Comparison of ENCODE assay signal across 16 mouse cellular contexts in the genomic region with DNA sequence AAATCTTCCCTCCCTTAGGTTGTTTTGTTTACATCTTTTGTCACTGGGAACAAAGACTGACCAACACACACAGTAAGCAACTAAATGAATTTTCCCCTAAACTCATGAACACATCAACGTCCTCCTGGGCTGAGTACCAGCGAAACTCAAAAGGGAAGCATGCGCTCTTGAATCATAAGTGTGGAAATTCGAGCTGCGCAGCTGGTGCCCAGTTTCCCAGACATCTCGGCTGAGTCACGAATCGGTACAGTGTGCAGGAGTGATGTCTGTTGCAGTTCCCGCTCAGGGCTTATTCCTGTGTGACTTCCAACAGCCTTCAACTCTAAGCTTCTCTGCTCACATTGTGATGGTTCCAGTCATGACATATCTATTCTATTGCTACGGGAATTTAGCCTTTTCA.
A peak's percentile ranks its signal among the peaks of the same experiment; 100 is the strongest.
DNase-seq lines count a peak whose midpoint lies in the region; ATAC-seq and TF ChIP-seq lines count a peak whose summit lies in the region.
"Had no signal": no experiment of that assay in that cellular context is flagged by ENCODE, and none has a peak within 500 bp of the region (broad histone marks: within the 10 kb centered on the region; RNA-seq: fewer than 3 reads in every experiment).

No protein-coding gene starts in this region.

- ATAC-seq in lung, embryonic 14.5 days (ENCODE audit: insufficient read depth), result no peak

- 48% methylated on average over 10 of the region's 10 CpGs for WGBS in lung, embryonic 14.5 days

- H3K36me3 ChIP-seq in lung, embryonic 14.5 days (ENCODE audit: insufficient read depth), result no peaks in the 10 kb centered on the region
- H3K36me3 ChIP-seq: forebrain, embryonic 12.5 days; hindbrain, embryonic 10.5 days; limb, embryonic 13.5 days; lung, embryonic 15.5 days had no signal

- no peaks in the 10 kb centered on the region for H3K4me1 ChIP-seq in lung, embryonic 14.5 days (ENCODE audit: insufficient read depth)
- H3K4me1 ChIP-seq: forebrain, embryonic 12.5 days; lung, embryonic 15.5 days had no signal

- no peak for TF ChIP-seq CTCF in lung, embryonic 14.5 days (IDR thresholded peaks at IDR 0.05; ENCODE audit: low read depth)

- H3K4me3 ChIP-seq in lung, embryonic 14.5 days (ENCODE audit: low read depth, low read length), result no peak overlapping the region
- H3K4me3 ChIP-seq: forebrain, embryonic 12.5 days; hindbrain, embryonic 10.5 days; limb, embryonic 13.5 days; lung, embryonic 15.5 days had no signal

- no peak overlapping the region for H3K9ac ChIP-seq in lung, embryonic 14.5 days
- H3K9ac ChIP-seq: forebrain, embryonic 12.5 days; limb, embryonic 13.5 days; lung, embryonic 15.5 days had no signal

- H3K9me3 ChIP-seq in lung, embryonic 14.5 days (ENCODE audit: low read depth, low read length), result no peaks in the 10 kb centered on the region
- H3K9me3 ChIP-seq: forebrain, embryonic 12.5 days; hindbrain, embryonic 10.5 days; limb, embryonic 13.5 days; lung, embryonic 15.5 days had no signal

- H3K4me2 ChIP-seq in lung, embryonic 14.5 days, result no peak overlapping the region
- H3K4me2 ChIP-seq: forebrain, embryonic 12.5 days; limb, embryonic 13.5 days; lung, embryonic 15.5 days; midbrain, embryonic 11.5 days had no signal

- DNase-seq in lung, embryonic 14.5 days, result peak; percentile 36
- DNase-seq in lung, postnatal 14 days, result no peak
- DNase-seq in frontal cortex, adult 2 months (ENCODE audit: extremely low spot score in 1 of 2, low spot score in 1 of 2), result peak; percentile 59 to 87
- DNase-seq in layer of hippocampus, postnatal 36 days, result peak; percentile 58
- peak; percentile 42 for DNase-seq in right cerebral cortex, postnatal 14 days
- DNase-seq in cerebellum, adult 11-12 months, result no peak
- no peak for DNase-seq in kidney, postnatal 10 days
- DNase-seq in thymus, adult 18-20 months, result no peak
- DNase-seq: adrenal gland, postnatal 14 days; cerebellum, adult 11 months; kidney, adult 8-10 months had no signal

- no peak overlapping the region for H3K27ac ChIP-seq in lung, embryonic 14.5 days (ENCODE audit: low read depth)
- H3K27ac ChIP-seq: forebrain, embryonic 12.5 days; hindbrain, embryonic 10.5 days; limb, embryonic 13.5 days; lung, embryonic 15.5 days had no signal

- H3K27me3 ChIP-seq in lung, embryonic 14.5 days (ENCODE audit: insufficient read depth, low read length), result no peaks in the 10 kb centered on the region
- H3K27me3 ChIP-seq: forebrain, embryonic 12.5 days; limb, embryonic 13.5 days; lung, embryonic 15.5 days had no signal

Comparison
In these comparisons a context has a peak if more than half of its experiments do, and no peak if none do; other contexts are left out.
1. DNase-seq: peak in lung, embryonic 14.5 days (single experiment), frontal cortex, adult 2 months (2 of 2), layer of hippocampus, postnatal 36 days (2 of 2) and right cerebral cortex, postnatal 14 days (single experiment); none in lung, postnatal 14 days (single experiment), cerebellum, adult 11-12 months (single experiment), kidney, postnatal 10 days (single experiment) and thymus, adult 18-20 months (0 of 2).